Mouse (Mus musculus) kidney, postnatal 14 days (tissue): ENCODE results near the gene F8a.
A peak's percentile ranks its signal among the peaks of the same experiment; 100 is the strongest.
"Not testable (repeated sequence)": the region's sequence is repeated elsewhere in the genome, so short reads cannot be mapped to it uniquely, and the experiment has no call there.

Experiments
- DNase-seq: peaks from one replicate; pipeline ENCODE4 v3.0.0; 2022; ENCODE audit warnings: mixed read lengths

Gene F8a

GRCm38 (mm10) chrX:73227914-73228605, at the start of gene F8a:
TSS of gene F8a (plus strand) at chrX:73228291.
- DNase-seq, result peak; percentile 87

GRCm38 (mm10) chrX:73191934-73192333, 36.2 kb upstream of the F8a start, which contains the start of gene Xlr3b:
TSS of gene Xlr3b (plus strand) at chrX:73192207.
- peak; percentile 30 for DNase-seq

DNA sequence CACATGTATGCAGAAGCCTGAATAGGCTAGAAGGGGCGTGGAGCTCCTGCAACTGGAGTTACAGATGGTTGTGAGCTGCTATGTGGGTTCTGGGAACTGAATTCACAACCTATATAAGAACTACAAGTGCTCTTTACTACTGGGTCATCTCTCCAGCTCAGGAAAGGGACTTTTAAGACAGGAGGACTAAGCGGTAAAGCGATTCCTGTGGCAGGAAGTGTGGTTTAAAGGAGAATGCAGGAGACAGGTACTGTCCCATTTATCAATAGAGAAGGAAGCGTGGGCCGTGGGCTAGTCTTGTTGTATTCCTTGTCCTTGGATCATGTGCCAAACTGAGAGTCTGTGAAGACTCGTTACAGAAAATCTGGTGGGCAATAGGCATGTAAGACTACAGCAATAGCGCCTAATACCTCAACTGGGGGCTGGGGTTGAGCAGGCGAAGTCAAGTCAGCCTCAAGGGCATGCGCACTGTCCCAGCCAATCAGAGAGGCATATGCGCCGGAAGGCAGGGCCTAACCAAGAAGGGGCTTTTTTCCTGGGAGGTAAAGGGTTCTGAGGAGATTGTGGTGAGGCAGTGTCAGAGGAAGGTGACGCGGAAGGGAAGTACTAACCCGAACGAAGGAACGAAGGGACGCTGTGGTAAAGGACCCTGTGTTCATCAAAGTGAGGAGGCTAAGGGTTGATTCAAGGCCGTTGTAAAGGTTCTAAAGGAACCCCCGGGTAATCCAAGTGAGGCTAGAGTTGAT, 14.1 kb upstream of the F8a start, which contains the start of gene Xlr4b:
TSS of gene Xlr4b (plus strand) at position 515 of the 746 bp plus-strand sequence.
- DNase-seq, result not testable (repeated sequence)

DNA sequence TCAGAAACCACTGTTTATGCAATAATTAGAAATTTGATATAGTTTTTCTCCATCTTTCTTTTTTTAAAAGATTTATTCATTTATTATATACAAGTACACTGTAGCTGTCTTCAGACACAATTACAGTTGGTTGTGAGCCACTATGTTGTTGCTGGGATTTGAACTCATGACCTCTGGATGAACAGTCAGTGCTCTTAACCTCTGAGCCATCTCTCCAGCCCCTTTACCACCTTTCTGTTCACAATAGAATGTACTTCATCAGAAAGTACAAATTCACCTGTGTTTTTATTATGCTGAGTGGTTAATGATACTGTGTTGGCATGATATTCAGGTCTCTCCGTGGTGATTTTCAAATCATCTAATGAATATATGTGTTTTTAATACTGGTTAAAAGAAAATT, 2.7 kb upstream of the F8a start:
- DNase-seq, result no peak

GRCm38 (mm10) chrX:73228606-73229214, 619 bp downstream of the F8a start:
- peak; percentile 59 for DNase-seq

GRCm38 (mm10) chrX:73229288-73229687, 1.2 kb downstream of the F8a start:
- DNase-seq, result no peak

DNA sequence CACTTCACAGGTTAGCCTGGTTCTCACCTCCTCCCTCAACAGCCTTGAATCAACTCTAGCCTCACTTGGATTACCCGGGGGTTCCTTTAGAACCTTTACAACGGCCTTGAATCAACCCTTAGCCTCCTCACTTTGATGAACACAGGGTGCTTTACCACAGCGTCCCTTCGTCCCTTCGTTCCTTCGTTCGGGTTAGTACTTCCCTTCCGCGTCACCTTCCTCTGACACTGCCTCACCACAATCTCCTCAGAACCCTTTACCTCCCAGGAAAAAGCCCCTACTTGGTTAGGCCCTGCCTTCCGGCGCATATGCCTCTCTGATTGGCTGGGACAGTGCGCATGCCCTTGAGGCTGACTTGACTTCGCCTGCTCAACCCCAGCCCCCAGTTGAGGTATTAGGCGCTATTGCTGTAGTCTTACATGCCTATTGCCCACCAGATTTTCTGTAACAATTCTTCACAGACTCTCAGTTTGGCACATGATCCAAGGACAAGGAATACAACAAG, 14.8 kb downstream of the F8a start, which contains the start of gene Xlr4c:
TSS of gene Xlr4c (minus strand) at position 310 of the 505 bp plus-strand sequence.
- not testable (repeated sequence) for DNase-seq

GRCm38 (mm10) chrX:73262428-73262827, 34.3 kb downstream of the F8a start:
- not testable (repeated sequence) for DNase-seq

GRCm38 (mm10) chrX:73265270-73265669, 37.2 kb downstream of the F8a start, which contains the start of gene Xlr3c:
TSS of gene Xlr3c (minus strand) at chrX:73265390.
- not testable (repeated sequence) for DNase-seq
